Mouse (Mus musculus): Measurements from ENCODE around the gene Dnah8. TPM values are rescaled to one million over a fixed set of nuclear protein-coding genes. Genes with fewer than 3 reads are reported as not detected.

Gene Dnah8
- total and polyA plus RNA-seq, 3 experiments: 15.4 to 143 (median 19.5) TPM

- no peak overlapping the region for H3K9ac ChIP-seq (ENCODE audit: control insufficient read depth, low read depth, low read length, poor library complexity, severe bottlenecking)
- TF ChIP-seq ZKSCAN1 (IDR thresholded peaks at IDR 0.05; ENCODE audit: low read depth, low read length) (no peak), CTCF (IDR thresholded peaks at IDR 0.05 in 2 of 3, conservative IDR thresholded peaks at IDR 0.05 in 1 of 3; ENCODE audit: control insufficient read depth in 1 of 3, insufficient read depth in 1 of 3, low read depth in 2 of 3, low read length in 3 of 3, poor library complexity in 1 of 3, severe bottlenecking in 1 of 3) (peak in 2 of 3 experiments; percentile 1 to 22; a peak in 1 of 6 replicates)
- no peaks in the 10 kb centered on the region for H3K79me2 ChIP-seq (ENCODE audit: control insufficient read depth, insufficient read depth, low read length, poor library complexity)
- DNase-seq (ENCODE audit: low read depth, low spot score): no peak
- no peak overlapping the region for H3K27ac ChIP-seq (ENCODE audit: control insufficient read depth, low read depth, low read length)
- H3K4me1 ChIP-seq (ENCODE audit: control insufficient read depth in 1 of 2, insufficient read depth in 2 of 2, low read length in 2 of 2): no peaks in the 10 kb centered on the region
- no peak overlapping the region for H3K4me3 ChIP-seq (ENCODE audit: control insufficient read depth in 1 of 2, insufficient read depth in 1 of 2, low read depth in 2 of 2, low read length in 2 of 2)
- no peaks in the 10 kb centered on the region for H3K9me3 ChIP-seq (replicated peaks; ENCODE audit: insufficient read depth, low read length)
- H3K36me3 ChIP-seq (ENCODE audit: control insufficient read depth in 1 of 2, insufficient read depth in 2 of 2, low read length in 2 of 2): peaks cover 0 to 2% of the 10 kb centered on the region in 2 experiments; a peak in 2 of 4 replicates
- no peaks in the 10 kb centered on the region for H3K27me3 ChIP-seq (ENCODE audit: control insufficient read depth in 1 of 2, insufficient read depth in 2 of 2, low read length in 2 of 2)
Observed at GRCm38 (mm10) chr17:30675021-30675740, 51.0 kb downstream of the Dnah8 start.

- Histone ChIP-seq H3K36me3 (ENCODE audit: control insufficient read depth in 1 of 2, insufficient read depth in 2 of 2, low read length in 2 of 2) (no peaks in the 10 kb centered on the region), H3K9ac (ENCODE audit: control insufficient read depth, low read depth, low read length, poor library complexity, severe bottlenecking) (no peak overlapping the region), H3K27me3 (ENCODE audit: control insufficient read depth in 1 of 2, insufficient read depth in 2 of 2, low read length in 2 of 2) (no peaks in the 10 kb centered on the region), H3K27ac (ENCODE audit: control insufficient read depth, low read depth, low read length) (no peak overlapping the region), H3K4me3 (ENCODE audit: control insufficient read depth in 1 of 2, insufficient read depth in 1 of 2, low read depth in 2 of 2, low read length in 2 of 2) (no peak overlapping the region), H3K79me2 (ENCODE audit: control insufficient read depth, insufficient read depth, low read length, poor library complexity) (no peaks in the 10 kb centered on the region), H3K4me1 (ENCODE audit: control insufficient read depth in 1 of 2, insufficient read depth in 2 of 2, low read length in 2 of 2) (no peaks in the 10 kb centered on the region), H3K9me3 (replicated peaks; ENCODE audit: insufficient read depth, low read length) (no peaks in the 10 kb centered on the region)
- DNase-seq (ENCODE audit: low read depth, low spot score): no peak
- TF ChIP-seq MYB (IDR thresholded peaks at IDR 0.05; ENCODE audit: low read depth, low read length) (no peak), NELFE (IDR thresholded peaks at IDR 0.05; ENCODE audit: low read depth, low read length) (no peak), CHD2 (IDR thresholded peaks at IDR 0.05; ENCODE audit: low read length) (no peak), ETS1 (IDR thresholded peaks at IDR 0.05; ENCODE audit: low read depth, low read length) (no peak), UBTF (IDR thresholded peaks at IDR 0.05; ENCODE audit: borderline replicate concordance, insufficient read depth, low read depth, low read length) (no peak), MAFK (IDR thresholded peaks at IDR 0.05; ENCODE audit: borderline replicate concordance, low read depth, low read length) (no peak), GABPA (IDR thresholded peaks at IDR 0.05; ENCODE audit: low read depth, low read length) (no peak), GATA1 (IDR thresholded peaks at IDR 0.05; ENCODE audit: low read depth, low read length) (no peak), ELF1 (IDR thresholded peaks at IDR 0.05; ENCODE audit: low read depth, low read length) (no peak), ZMIZ1 (IDR thresholded peaks at IDR 0.05; ENCODE audit: low read depth, low read length) (no peak), POLR2A (IDR thresholded peaks at IDR 0.05; ENCODE audit: control insufficient read depth in 1 of 2, insufficient read depth in 1 of 2, low read depth in 1 of 2, low read length in 2 of 2, poor library complexity in 1 of 2) (no peak), MAZ (IDR thresholded peaks at IDR 0.05; ENCODE audit: low read depth, low read length) (no peak)
Observed at GRCm38 (mm10) chr17:30678523-30678922, 54.4 kb downstream of the Dnah8 start.

- no peak overlapping the region for H3K4me3 ChIP-seq (ENCODE audit: control insufficient read depth in 1 of 2, insufficient read depth in 1 of 2, low read depth in 2 of 2, low read length in 2 of 2)
- H3K4me1 ChIP-seq (ENCODE audit: control insufficient read depth in 1 of 2, insufficient read depth in 2 of 2, low read length in 2 of 2): no peaks in the 10 kb centered on the region
- no peaks in the 10 kb centered on the region for H3K79me2 ChIP-seq (ENCODE audit: control insufficient read depth, insufficient read depth, low read length, poor library complexity)
- H3K27ac ChIP-seq (ENCODE audit: control insufficient read depth, low read depth, low read length): no peak overlapping the region
- TF ChIP-seq ZC3H11A (IDR thresholded peaks at IDR 0.05; ENCODE audit: low read depth, low read length) (0 out of 2 replicates have a peak, but pooled peaks have one; percentile 7), POLR2AphosphoS5 (IDR thresholded peaks at IDR 0.05; ENCODE audit: borderline replicate concordance, low read depth, low read length) (no peak), RAD21 (IDR thresholded peaks at IDR 0.05; ENCODE audit: low read depth, low read length) (peak; percentile 18), POLR2AphosphoS2 (IDR thresholded peaks at IDR 0.05; ENCODE audit: low read length) (no peak), SMC3 (IDR thresholded peaks at IDR 0.05; ENCODE audit: low read depth, low read length) (peak; percentile 51), ZMIZ1 (IDR thresholded peaks at IDR 0.05; ENCODE audit: low read depth, low read length) (no peak), E2F4 (IDR thresholded peaks at IDR 0.05; ENCODE audit: borderline replicate concordance, low read depth, low read length) (no peak), BHLHE40 (IDR thresholded peaks at IDR 0.05; ENCODE audit: borderline replicate concordance, low read depth, low read length) (0 out of 2 replicates have a peak, but pooled peaks have one; percentile 15), CTCF (IDR thresholded peaks at IDR 0.05 in 2 of 3, conservative IDR thresholded peaks at IDR 0.05 in 1 of 3; ENCODE audit: control insufficient read depth in 1 of 3, insufficient read depth in 1 of 3, low read depth in 2 of 3, low read length in 3 of 3, poor library complexity in 1 of 3, severe bottlenecking in 1 of 3) (peak; percentile 35 to 54 (median 47)), MYB (IDR thresholded peaks at IDR 0.05; ENCODE audit: low read depth, low read length) (no peak)
- no peaks in the 10 kb centered on the region for H3K9me3 ChIP-seq (replicated peaks; ENCODE audit: insufficient read depth, low read length)
- H3K9ac ChIP-seq (ENCODE audit: control insufficient read depth, low read depth, low read length, poor library complexity, severe bottlenecking): no peak overlapping the region
- H3K36me3 ChIP-seq (ENCODE audit: control insufficient read depth in 1 of 2, insufficient read depth in 2 of 2, low read length in 2 of 2): no peaks in the 10 kb centered on the region
- DNase-seq (ENCODE audit: low read depth, low spot score): peak; percentile 28
- no peaks in the 10 kb centered on the region for H3K27me3 ChIP-seq (ENCODE audit: control insufficient read depth in 1 of 2, insufficient read depth in 2 of 2, low read length in 2 of 2)
Observed at GRCm38 (mm10) chr17:30679612-30680011, 55.5 kb downstream of the Dnah8 start.

Measured in MEL (cell line).